Mouse (Mus musculus): ENCODE data around the gene Drd1. TPM values are rescaled to one million over a fixed set of nuclear protein-coding genes. Genes with fewer than 3 reads are reported as not detected.

Gene Drd1
- polyA plus RNA-seq, 1 experiment: not detected

GRCm38 (mm10) chr13:54072526-54073057 lies 17.1 kb upstream of the Drd1 start:
- no peak for TF ChIP-seq MYOG (IDR thresholded peaks at IDR 0.05; ENCODE audit: control insufficient read depth, extremely low read depth, insufficient read length)
- no peak for TF ChIP-seq USF1 (IDR thresholded peaks at IDR 0.05; ENCODE audit: low read depth)
- TF ChIP-seq CEBPB (IDR thresholded peaks at IDR 0.05; ENCODE audit: low read depth): no peak
- peaks cover 47% of the 10 kb centered on the region for H3K79me3 ChIP-seq (ENCODE audit: low read depth)
- peak overlapping the region; percentile 37 for H3ac ChIP-seq (ENCODE audit: control insufficient read depth, insufficient read length, low read depth)
- H3K4me3 ChIP-seq (ENCODE audit: insufficient read depth, poor library complexity, severe bottlenecking): peak overlapping the region; percentile 79
- peaks cover 24% of the 10 kb centered on the region for H3K36me3 ChIP-seq (ENCODE audit: control insufficient read depth, insufficient read depth)
- H3K27me3 ChIP-seq (ENCODE audit: control insufficient read depth, insufficient read depth, insufficient read length): no peaks in the 10 kb centered on the region
- H3K79me2 ChIP-seq (ENCODE audit: control insufficient read depth, insufficient read depth): peaks cover 59% of the 10 kb centered on the region

- peaks cover 40% of the 10 kb centered on the region for H3K79me3 ChIP-seq (ENCODE audit: low read depth)
Measured at GRCm38 (mm10) chr13:54071606-54072331, 16.3 kb upstream of the Drd1 start, which contains the start of gene Sfxn1. Gene Sfxn1 (plus strand): TSS chr13:54071869.

GRCm38 (mm10) chr13:54071011-54071410 lies 15.5 kb upstream of the Drd1 start:
- TF ChIP-seq CTCF (IDR thresholded peaks at IDR 0.05; ENCODE audit: control insufficient read depth, insufficient read depth, insufficient read length): no peak
- no peak for TF ChIP-seq CEBPB (IDR thresholded peaks at IDR 0.05; ENCODE audit: low read depth)
- no peak for TF ChIP-seq USF1 (IDR thresholded peaks at IDR 0.05; ENCODE audit: low read depth)
- TF ChIP-seq MAX (IDR thresholded peaks at IDR 0.05): no peak
- no peak for TF ChIP-seq FOSL1 (IDR thresholded peaks at IDR 0.05; ENCODE audit: insufficient read depth, low read length, poor library complexity, severe bottlenecking)
- no peak for TF ChIP-seq MYOG (IDR thresholded peaks at IDR 0.05; ENCODE audit: control insufficient read depth, extremely low read depth, insufficient read length)
- no peak for TF ChIP-seq MYOD1 (IDR thresholded peaks at IDR 0.05; ENCODE audit: control insufficient read depth, insufficient read length, low read depth)
- peaks cover 43% of the 10 kb centered on the region for H3K79me2 ChIP-seq (ENCODE audit: control insufficient read depth, insufficient read depth)
- no peak overlapping the region for H3K4me3 ChIP-seq (ENCODE audit: insufficient read depth, poor library complexity, severe bottlenecking)
- H3K27me3 ChIP-seq (ENCODE audit: control insufficient read depth, insufficient read depth, insufficient read length): no peaks in the 10 kb centered on the region
- H3ac ChIP-seq (ENCODE audit: control insufficient read depth, insufficient read length, low read depth): no peak overlapping the region
- peaks cover 34% of the 10 kb centered on the region for H3K79me3 ChIP-seq (ENCODE audit: low read depth)
- H3K36me3 ChIP-seq (ENCODE audit: control insufficient read depth, insufficient read depth): peaks cover 19% of the 10 kb centered on the region

More at GRCm38 (mm10) chr13:54071606-54072331, 16.3 kb upstream of the Drd1 start, which contains the start of gene Sfxn1:
- TF ChIP-seq FOSL1 (IDR thresholded peaks at IDR 0.05; ENCODE audit: insufficient read depth, low read length, poor library complexity, severe bottlenecking) (no peak), MYOD1 (IDR thresholded peaks at IDR 0.05; ENCODE audit: control insufficient read depth, insufficient read length, low read depth) (no peak), CTCF (IDR thresholded peaks at IDR 0.05; ENCODE audit: control insufficient read depth, insufficient read depth, insufficient read length) (no peak), MAX (IDR thresholded peaks at IDR 0.05) (peak; percentile 91), MYOG (IDR thresholded peaks at IDR 0.05; ENCODE audit: control insufficient read depth, extremely low read depth, insufficient read length) (no peak)
- H3K4me3 ChIP-seq (ENCODE audit: insufficient read depth, poor library complexity, severe bottlenecking): peak within 1 kb of the TSS; percentile 79
- H3K79me2 ChIP-seq (ENCODE audit: control insufficient read depth, insufficient read depth): peaks cover 51% of the 10 kb centered on the region
- H3K36me3 ChIP-seq (ENCODE audit: control insufficient read depth, insufficient read depth): peaks cover 20% of the 10 kb centered on the region
- H3K27me3 ChIP-seq (ENCODE audit: control insufficient read depth, insufficient read depth, insufficient read length): no peaks in the 10 kb centered on the region
- H3ac ChIP-seq (ENCODE audit: control insufficient read depth, insufficient read length, low read depth): peak within 1 kb of the TSS; percentile 86

GRCm38 (mm10) chr13:54067617-54068166 lies 12.2 kb upstream of the Drd1 start:
- peaks cover 5% of the 10 kb centered on the region for H3K27me3 ChIP-seq (ENCODE audit: control insufficient read depth, insufficient read depth, insufficient read length)
- peaks cover 10% of the 10 kb centered on the region for H3K79me2 ChIP-seq (ENCODE audit: control insufficient read depth, insufficient read depth)
- H3ac ChIP-seq (ENCODE audit: control insufficient read depth, insufficient read length, low read depth): no peak overlapping the region
- TF ChIP-seq CEBPB (IDR thresholded peaks at IDR 0.05; ENCODE audit: low read depth) (no peak), MAX (IDR thresholded peaks at IDR 0.05) (no peak), MYOD1 (IDR thresholded peaks at IDR 0.05; ENCODE audit: control insufficient read depth, insufficient read length, low read depth) (no peak), FOSL1 (IDR thresholded peaks at IDR 0.05; ENCODE audit: insufficient read depth, low read length, poor library complexity, severe bottlenecking) (no peak), USF1 (IDR thresholded peaks at IDR 0.05; ENCODE audit: low read depth) (no peak)
- peaks cover 6% of the 10 kb centered on the region for H3K79me3 ChIP-seq (ENCODE audit: low read depth)
- no peaks in the 10 kb centered on the region for H3K36me3 ChIP-seq (ENCODE audit: control insufficient read depth, insufficient read depth)
- H3K4me3 ChIP-seq (ENCODE audit: insufficient read depth, poor library complexity, severe bottlenecking): no peak overlapping the region

- H3K4me3 ChIP-seq (ENCODE audit: insufficient read depth, poor library complexity, severe bottlenecking): no peak overlapping the region
Measured at GRCm38 (mm10) chr13:54066081-54066746, 10.7 kb upstream of the Drd1 start.

More at GRCm38 (mm10) chr13:54066081-54066746, 10.7 kb upstream of the Drd1 start:
- no peaks in the 10 kb centered on the region for H3K79me3 ChIP-seq (ENCODE audit: low read depth)
- no peaks in the 10 kb centered on the region for H3K79me2 ChIP-seq (ENCODE audit: control insufficient read depth, insufficient read depth)
- H3K27me3 ChIP-seq (ENCODE audit: control insufficient read depth, insufficient read depth, insufficient read length): peaks cover 5% of the 10 kb centered on the region
- H3ac ChIP-seq (ENCODE audit: control insufficient read depth, insufficient read length, low read depth): no peak overlapping the region
- no peaks in the 10 kb centered on the region for H3K36me3 ChIP-seq (ENCODE audit: control insufficient read depth, insufficient read depth)
- TF ChIP-seq MAX (IDR thresholded peaks at IDR 0.05) (no peak), USF1 (IDR thresholded peaks at IDR 0.05; ENCODE audit: low read depth) (no peak), FOSL1 (IDR thresholded peaks at IDR 0.05; ENCODE audit: insufficient read depth, low read length, poor library complexity, severe bottlenecking) (no peak), MYOG (IDR thresholded peaks at IDR 0.05; ENCODE audit: control insufficient read depth, extremely low read depth, insufficient read length) (no peak), MYOD1 (IDR thresholded peaks at IDR 0.05; ENCODE audit: control insufficient read depth, insufficient read length, low read depth) (no peak), CEBPB (IDR thresholded peaks at IDR 0.05; ENCODE audit: low read depth) (no peak), CTCF (IDR thresholded peaks at IDR 0.05; ENCODE audit: control insufficient read depth, insufficient read depth, insufficient read length) (no peak)
